Comparison of ENCODE assay signal across 8 mouse cellular contexts in the genomic region with DNA sequence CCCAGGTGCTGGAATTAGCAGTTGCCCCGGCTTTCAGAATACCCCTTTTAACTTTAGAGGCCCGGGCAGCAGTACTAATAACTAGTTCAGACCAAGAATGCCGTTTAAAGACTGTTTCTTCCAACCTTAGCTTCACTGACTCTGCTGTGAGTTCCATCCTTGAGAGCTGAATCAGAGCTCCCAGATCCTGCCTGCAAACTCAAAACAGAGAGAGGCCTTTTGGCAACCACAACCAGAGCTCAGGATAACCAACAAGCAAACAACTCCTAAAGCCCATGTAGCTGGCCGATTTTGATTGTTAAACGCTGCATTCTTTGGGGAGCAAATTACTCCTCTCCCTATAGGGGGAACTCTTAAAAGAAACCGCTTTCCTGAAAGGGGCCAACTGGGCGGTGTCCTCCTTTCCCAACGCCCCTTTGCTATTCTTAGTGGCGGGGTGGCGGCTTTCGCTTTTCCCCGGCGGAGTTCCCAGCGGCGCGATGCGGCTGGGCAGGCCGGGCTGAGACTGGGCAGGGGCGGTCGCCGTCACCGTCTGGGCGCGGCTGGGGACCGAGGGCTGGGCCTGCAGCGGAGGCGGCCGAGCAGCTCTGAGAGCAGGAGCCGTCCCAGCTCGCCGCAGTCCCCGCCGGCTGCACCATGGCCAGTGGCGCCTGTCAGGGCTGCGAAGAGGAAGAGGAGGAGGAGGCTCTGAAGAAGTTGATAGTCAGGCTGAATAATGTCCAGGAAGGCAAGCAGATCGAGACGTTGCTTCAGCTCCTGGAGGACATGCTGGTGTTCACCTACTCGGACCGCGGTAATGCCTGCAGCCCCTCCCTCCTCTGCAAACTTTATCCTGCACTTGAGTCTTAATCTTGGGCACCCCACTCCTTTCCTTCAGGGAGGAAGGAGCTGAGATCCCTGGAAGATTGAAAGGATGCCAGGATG. TPM values are rescaled to one million over a fixed set of nuclear protein-coding genes. Genes with fewer than 3 reads are reported as not detected.
DNase-seq lines count a peak whose midpoint lies in the region; ATAC-seq and TF ChIP-seq lines count a peak whose summit lies in the region.

TSS of gene Lrrk2 (plus strand) at position 531 of the 924 bp plus-strand sequence.

- peak within 1 kb of the TSS; percentile 70 for H3K9ac ChIP-seq in lung, embryonic 14.5 days
- peak within 1 kb of the TSS; percentile 58 for H3K9ac ChIP-seq in neural tube, embryonic 15.5 days (replicated peaks)

- H3K27ac ChIP-seq in lung, embryonic 14.5 days (ENCODE audit: low read depth): peak within 1 kb of the TSS; percentile 69
- peak within 1 kb of the TSS; percentile 68 for H3K27ac ChIP-seq in neural tube, embryonic 15.5 days (replicated peaks)

- 3% methylated on average over 40 of the region's 40 CpGs for WGBS in lung, embryonic 14.5 days
- WGBS in neural tube, embryonic 15.5 days: 2% methylated on average over 36 of the region's 40 CpGs

- DNase-seq in cerebellum, adult 9-10 months: peak; percentile 77
- DNase-seq in forelimb bud, embryonic 11.5 days (ENCODE audit: low read depth, low spot score): peak; percentile 61
- DNase-seq in heart, postnatal 4 days: peak; percentile 93
- peak; percentile 22 to 53 for DNase-seq in layer of hippocampus, adult 8-10 months (ENCODE audit: low spot score in 2 of 2)
- peak; percentile 90 for DNase-seq in lung, embryonic 14.5 days
- peak; percentile 64 for DNase-seq in testis, postnatal 14 days (ENCODE audit: low spot score)

- H3K9me3 ChIP-seq in E14TG2a.4 (ENCODE audit: low read length): no peaks in the 10 kb centered on the region
- no peaks in the 10 kb centered on the region for H3K9me3 ChIP-seq in lung, embryonic 14.5 days (ENCODE audit: low read depth, low read length)
- no peaks in the 10 kb centered on the region for H3K9me3 ChIP-seq in neural tube, embryonic 15.5 days (replicated peaks)

- H3K4me3 ChIP-seq in E14TG2a.4 (replicated peaks; ENCODE audit: low read length): peak within 1 kb of the TSS; percentile 66
- peak within 1 kb of the TSS; percentile 54 for H3K4me3 ChIP-seq in lung, embryonic 14.5 days (ENCODE audit: low read depth, low read length)
- H3K4me3 ChIP-seq in neural tube, embryonic 15.5 days (replicated peaks): peak within 1 kb of the TSS; percentile 56

- peak; percentile 99 for ATAC-seq in lung, embryonic 14.5 days (ENCODE audit: insufficient read depth)
- peak; percentile 94 for ATAC-seq in neural tube, embryonic 15.5 days (ENCODE audit: low FRiP score)

- TF ChIP-seq CTCF in E14TG2a.4 (conservative IDR thresholded peaks at IDR 0.05; ENCODE audit: low read length): no peak
- TF ChIP-seq CTCF in lung, embryonic 14.5 days (IDR thresholded peaks at IDR 0.05; ENCODE audit: low read depth): peak; percentile 22

- H3K27me3 ChIP-seq in E14TG2a.4 (ENCODE audit: insufficient read depth, low read length): peaks cover 23% of the 10 kb centered on the region
- H3K27me3 ChIP-seq in lung, embryonic 14.5 days (ENCODE audit: insufficient read depth, low read length): no peaks in the 10 kb centered on the region
- no peaks in the 10 kb centered on the region for H3K27me3 ChIP-seq in neural tube, embryonic 15.5 days (replicated peaks)

- no peaks in the 10 kb centered on the region for H3K36me3 ChIP-seq in E14TG2a.4 (ENCODE audit: insufficient read depth, low read length)
- no peaks in the 10 kb centered on the region for H3K36me3 ChIP-seq in lung, embryonic 14.5 days (ENCODE audit: insufficient read depth)
- no peaks in the 10 kb centered on the region for H3K36me3 ChIP-seq in neural tube, embryonic 15.5 days

- H3K4me2 ChIP-seq in lung, embryonic 14.5 days: peak within 1 kb of the TSS; percentile 77
- peak within 1 kb of the TSS; percentile 82 for H3K4me2 ChIP-seq in neural tube, embryonic 15.5 days

- peaks cover 11% of the 10 kb centered on the region for H3K4me1 ChIP-seq in E14TG2a.4 (replicated peaks; ENCODE audit: low read depth, low read length)
- H3K4me1 ChIP-seq in lung, embryonic 14.5 days (ENCODE audit: insufficient read depth): 0 out of 2 replicates have a peak, but pooled peaks cover 3% of the 10 kb centered on the region
- H3K4me1 ChIP-seq in neural tube, embryonic 15.5 days: peaks cover 11% of the 10 kb centered on the region; the same call in 1 of the 2 replicates

RNA-seq across cellular contexts. Expression of gene Lrrk2, which starts in this region (rescaled TPM):
- total RNA-seq in heart, postnatal 4 days (2021): 10 to 100 TPM; 10.3 to 10.4 TPM
- 10 to 100 TPM; 20.9 to 31.2 (median 23.8) TPM for total RNA-seq in layer of hippocampus, adult 8-10 months (2022)
- polyA plus RNA-seq in lung, embryonic 14.5 days (2014; fragmentation: Nextera tagmentation; extraction: Ambion mirVana): 8.2 and 8.3 TPM in 2 replicates
- 1.7 and 1.8 TPM in 2 replicates for polyA plus RNA-seq in neural tube, embryonic 15.5 days (2015; fragmentation: Nextera tagmentation; extraction: Ambion mirVana)

Comparison
In these comparisons a context has a peak if more than half of its experiments do, and no peak if none do; other contexts are left out.
1. Peak in every context shown above with its lines: DNase-seq, ATAC-seq, H3K4me3 ChIP-seq and H3K27ac ChIP-seq.
2. DNase-seq: peak in every context shown above with its lines; median percentile 93 in heart, postnatal 4 days; 90 in lung, embryonic 14.5 days; 77 in cerebellum, adult 9-10 months; 64 in testis, postnatal 14 days; 61 in forelimb bud, embryonic 11.5 days; 38 in layer of hippocampus, adult 8-10 months.